Mouse (Mus musculus) lung, embryonic 14.5 days (tissue): Measurements from ENCODE around the gene Trim80. TPM values are rescaled to one million over a fixed set of nuclear protein-coding genes. Genes with fewer than 3 reads are reported as not detected.

Experiments
- ATAC-seq: fragments of 200-750 bp; cut with Nextera tagmentation; 2 replicates; pipeline ENCODE4 v1.8.0; 2017; ENCODE audit warnings: mild to moderate bottlenecking, moderate TSS enrichment, moderate library complexity; ENCODE audit not compliant: insufficient read depth
- DNase-seq: peaks from one replicate; pipeline ENCODE4 v3.0.0-alpha.2; 2015
- H3K27ac ChIP-seq: fragments of 300-500 bp; sonication (generic); 2 replicates; pipeline ENCODE4 v1.5.1; 2014; ENCODE audit warnings: low read depth, mild to moderate bottlenecking, moderate library complexity
- H3K27me3 ChIP-seq: fragments of 300-500 bp; sonication (generic); 2 replicates; pipeline ENCODE4 v1.6.1; 2014; ENCODE audit warnings: low read length, control low read depth; ENCODE audit not compliant: insufficient read depth
- H3K36me3 ChIP-seq: fragments of 300-500 bp; sonication (generic); 2 replicates; pipeline ENCODE4 v1.6.1; 2014; ENCODE audit warnings: control low read depth; ENCODE audit not compliant: insufficient read depth
- H3K4me1 ChIP-seq: fragments of 300-500 bp; sonication (generic); 2 replicates; pipeline ENCODE4 v1.6.1; 2014; ENCODE audit warnings: antibody characterized with exemption, control low read depth; ENCODE audit not compliant: insufficient read depth
- H3K4me2 ChIP-seq: fragments of 300-500 bp; sonication (generic); 2 replicates; pipeline ENCODE4 v1.6.1; 2014; ENCODE audit warnings: mild to moderate bottlenecking
- H3K4me3 ChIP-seq: fragments of 300-500 bp; sonication (generic); 2 replicates; pipeline ENCODE4 v1.5.1; 2014; ENCODE audit warnings: low read depth, low read length
- H3K9ac ChIP-seq: fragments of 300-500 bp; sonication (generic); 2 replicates; pipeline ENCODE4 v1.6.1; 2014
- H3K9me3 ChIP-seq: fragments of 300-500 bp; sonication (generic); 2 replicates; pipeline ENCODE4 v1.6.1; 2016; ENCODE audit warnings: low read depth, low read length, control low read depth
- CTCF ChIP-seq: IDR thresholded peaks from 2 replicates; pipeline ENCODE4 v1.5.1; 2016; ENCODE audit warnings: antibody characterized with exemption, low read depth
- WGBS: fragments of 180-500 bp; shearing (Covaris S2); extraction: QIAGEN DNeasy Blood & Tissue Kit; methylation state at CpG from one replicate; pipeline ENCODE4 v1.1.7; 2014; 5-methylcytosine and 5-hydroxymethylcytosine counted together
- polyA plus RNA-seq: library from polyadenylated mRNA; unstranded; fragments of >200 nt; fragmentation: Nextera tagmentation; extraction: Ambion mirVana; gene quantifications from 2 replicates; pipeline ENCODE4 v1.2.1, GENCODE M21; 2014

Gene Trim80
- polyA plus RNA-seq, 1 experiment from 2014 or later = not detected

- no peak for TF ChIP-seq CTCF
- no peak overlapping the region for H3K4me3 ChIP-seq
- H3K4me1 ChIP-seq = no peaks in the 10 kb centered on the region
- H3K4me2 ChIP-seq = no peak overlapping the region
- ATAC-seq (no peak), DNase-seq (no peak)
- no peaks in the 10 kb centered on the region for H3K9me3 ChIP-seq
- H3K27ac ChIP-seq = no peak overlapping the region
- 83% methylated on average over 7 of the region's 7 CpGs for WGBS
- no peak overlapping the region for H3K9ac ChIP-seq
- H3K36me3 ChIP-seq = peaks cover 66% of the 10 kb centered on the region
- H3K27me3 ChIP-seq = no peaks in the 10 kb centered on the region
Observed at GRCm38 (mm10) chr11:115429307-115429706, 11.0 kb upstream of the Trim80 start.

- H3K9ac ChIP-seq = no peak overlapping the region
- TF ChIP-seq CTCF = no peak
- ATAC-seq (no peak), DNase-seq (no peak)
- no peaks in the 10 kb centered on the region for H3K4me1 ChIP-seq
- WGBS = 93% methylated on average over 6 of the region's 6 CpGs
- H3K9me3 ChIP-seq = no peaks in the 10 kb centered on the region
- H3K36me3 ChIP-seq = peaks cover 59% of the 10 kb centered on the region
- no peaks in the 10 kb centered on the region for H3K27me3 ChIP-seq
- H3K27ac ChIP-seq = no peak overlapping the region
- no peak overlapping the region for H3K4me3 ChIP-seq
- no peak overlapping the region for H3K4me2 ChIP-seq
Observed at GRCm38 (mm10) chr11:115430561-115430960, 9.8 kb upstream of the Trim80 start.

GRCm38 (mm10) chr11:115432814-115433213 lies 7.5 kb upstream of the Trim80 start:
- 49% methylated on average over 4 of the region's 4 CpGs for WGBS
- H3K9ac ChIP-seq = no peak overlapping the region

GRCm38 (mm10) chr11:115433342-115433741 lies 7.0 kb upstream of the Trim80 start:
- Histone ChIP-seq H3K4me3 (no peak overlapping the region), H3K27me3 (no peaks in the 10 kb centered on the region), H3K4me2 (no peak overlapping the region), H3K36me3 (peaks cover 39% of the 10 kb centered on the region), H3K4me1 (no peaks in the 10 kb centered on the region), H3K9ac (no peak overlapping the region), H3K9me3 (no peaks in the 10 kb centered on the region), H3K27ac (no peak overlapping the region)
- TF ChIP-seq CTCF = no peak
- DNase-seq (no peak), ATAC-seq (no peak)
- 62% methylated on average over 6 of the region's 6 CpGs for WGBS

More at GRCm38 (mm10) chr11:115432814-115433213, 7.5 kb upstream of the Trim80 start:
- ATAC-seq (no peak), DNase-seq (no peak)
- Histone ChIP-seq H3K36me3 (peaks cover 39% of the 10 kb centered on the region), H3K27ac (no peak overlapping the region), H3K4me3 (no peak overlapping the region), H3K4me1 (no peaks in the 10 kb centered on the region), H3K27me3 (no peaks in the 10 kb centered on the region), H3K9me3 (no peaks in the 10 kb centered on the region), H3K4me2 (no peak overlapping the region)
- no peak for TF ChIP-seq CTCF

- H3K9me3 ChIP-seq = no peaks in the 10 kb centered on the region
- H3K4me1 ChIP-seq = no peaks in the 10 kb centered on the region
- DNase-seq (peak; percentile 74), ATAC-seq (0 out of 2 replicates have a peak, but pooled peaks have one; percentile 50)
- peaks cover 16% of the 10 kb centered on the region for H3K36me3 ChIP-seq
- 4% methylated on average over 31 of the region's 31 CpGs for WGBS
- H3K9ac ChIP-seq = peak overlapping the region; percentile 27; the same call in 1 of the 2 replicates
- peak overlapping the region; percentile 27 for H3K4me3 ChIP-seq
- H3K27me3 ChIP-seq = no peaks in the 10 kb centered on the region
- TF ChIP-seq CTCF = no peak
- H3K4me2 ChIP-seq = peak overlapping the region; percentile 65
- no peak overlapping the region for H3K27ac ChIP-seq
Observed at GRCm38 (mm10) chr11:115435596-115436337, 4.6 kb upstream of the Trim80 start.

GRCm38 (mm10) chr11:115437571-115438122 lies 2.7 kb upstream of the Trim80 start:
- Histone ChIP-seq H3K4me1 (no peaks in the 10 kb centered on the region), H3K27ac (no peak overlapping the region), H3K9ac (no peak overlapping the region), H3K36me3 (no peaks in the 10 kb centered on the region), H3K4me2 (no peak overlapping the region), H3K27me3 (no peaks in the 10 kb centered on the region), H3K9me3 (no peaks in the 10 kb centered on the region), H3K4me3 (no peak overlapping the region)
- 62% methylated on average over 5 of the region's 5 CpGs for WGBS
- DNase-seq (no peak), ATAC-seq (no peak)
- TF ChIP-seq CTCF = no peak

GRCm38 (mm10) chr11:115439326-115439725 lies 1.0 kb upstream of the Trim80 start:
- Histone ChIP-seq H3K27me3 (no peaks in the 10 kb centered on the region), H3K4me2 (no peak overlapping the region), H3K9ac (no peak overlapping the region), H3K4me3 (no peak overlapping the region), H3K27ac (no peak overlapping the region), H3K36me3 (no peaks in the 10 kb centered on the region), H3K4me1 (no peaks in the 10 kb centered on the region), H3K9me3 (no peaks in the 10 kb centered on the region)
- WGBS = 80% methylated on average over 3 of the region's 3 CpGs
- TF ChIP-seq CTCF = no peak
- ATAC-seq (no peak), DNase-seq (no peak)
